Mouse (Mus musculus) B cell, adult 2 months (primary cell): ENCODE measurements around the gene Map3k10.

Experiments
- DNase-seq, 2 experiments: peaks; one replicate each; pipeline ENCODE4 v3.0.0; 2022

Gene Map3k10

GRCm38 (mm10) chr7:27608130-27608529 is 66.3 kb downstream of the Map3k10 start:
- no peak for DNase-seq

- DNase-seq = no peak
Measured at GRCm38 (mm10) chr7:27607580-27607979, 66.8 kb downstream of the Map3k10 start.

- DNase-seq = no peak
Measured at GRCm38 (mm10) chr7:27606481-27607254, 67.7 kb downstream of the Map3k10 start.
